Mouse (Mus musculus) thymus, adult 2 months (tissue): ENCODE data around the gene Il34.

Experiments
- CTCF ChIP-seq: fragments of 200-500 bp; IDR thresholded peaks from 2 replicates; pipeline ENCODE4 v1.5.1; 2012; ENCODE audit warnings: mild to moderate bottlenecking, control low read depth, low read length, moderate library complexity, borderline replicate concordance; ENCODE audit not compliant: control insufficient read depth, poor library complexity, insufficient read depth; ENCODE audit errors: extremely low read depth
- POLR2A ChIP-seq: fragments of 200-500 bp; IDR thresholded peaks from 2 replicates; pipeline ENCODE4 v1.6.1; 2012; ENCODE audit warnings: mild to moderate bottlenecking, low read length, control low read depth, moderate library complexity; ENCODE audit not compliant: control insufficient read depth, poor library complexity, insufficient read depth; ENCODE audit errors: extremely low read depth

DNA sequence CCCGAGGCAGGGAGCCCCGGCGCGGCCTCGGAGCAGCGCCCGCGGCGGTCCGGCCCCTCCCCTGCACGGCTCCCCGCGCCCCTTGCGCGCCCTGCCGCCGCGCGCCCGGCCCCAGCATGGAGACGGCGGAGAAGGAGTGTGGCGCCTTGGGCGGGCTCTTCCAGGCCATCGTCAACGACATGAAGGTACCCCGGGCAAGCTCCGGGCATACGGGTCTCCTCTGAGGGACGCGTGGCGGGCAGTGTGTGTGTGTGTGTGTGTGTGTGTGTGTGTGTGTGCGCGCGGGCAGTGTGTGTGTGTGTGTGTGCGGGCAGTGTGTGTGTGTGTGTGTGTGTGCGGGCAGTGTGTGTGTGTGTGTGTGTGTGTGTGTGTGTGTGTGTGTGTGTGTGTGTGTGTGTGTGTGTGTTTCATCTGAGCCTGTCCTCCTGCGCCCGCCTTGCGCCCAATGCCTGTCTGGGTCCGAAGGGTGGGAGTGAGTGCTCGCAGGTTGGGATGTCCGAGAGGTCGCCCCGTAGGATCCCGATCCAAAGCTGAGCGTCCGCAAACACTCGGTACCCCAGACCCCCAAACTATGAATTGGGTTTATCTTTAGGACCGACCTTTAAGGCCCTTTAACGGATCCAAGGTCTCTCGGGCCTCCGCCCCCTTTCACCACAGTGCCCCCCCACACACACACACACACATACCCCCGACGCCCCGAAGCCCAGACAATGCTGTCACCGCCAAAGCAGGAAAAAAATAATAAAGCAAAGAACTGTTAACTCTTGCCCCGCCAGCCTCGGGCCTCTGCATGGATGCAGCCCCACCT, 83.9 kb downstream of the Il34 start:
- TF ChIP-seq CTCF (no peak), POLR2A (no peak)
